Mouse (Mus musculus): ENCODE measurements around the gene Rtn4.

- TF ChIP-seq CTCF (IDR thresholded peaks at IDR 0.05; ENCODE audit: low read depth, low read length) (no peak), GATA1 (IDR thresholded peaks at IDR 0.05; ENCODE audit: borderline replicate concordance, low read length) (no peak), POLR2AphosphoS5 (IDR thresholded peaks at IDR 0.05; ENCODE audit: insufficient replicate concordance, low read depth, low read length) (no peak), TAL1 (conservative IDR thresholded peaks at IDR 0.05; ENCODE audit: low read depth, low read length) (no peak)
These were observed 23.0 kb upstream of the Rtn4 start for GRCm38 (mm10) chr11:29669706-29670105.

Data from G1E (cell line).